Mouse (Mus musculus): ENCODE data around the gene Stk35. TPM values are rescaled to one million over a fixed set of nuclear protein-coding genes. Genes with fewer than 3 reads are reported as not detected.
"Not testable (repeated sequence)": the region's sequence is repeated elsewhere in the genome, so short reads cannot be mapped to it uniquely, and the experiment has no call there.

The Stk35 gene
- total RNA-seq, 2 experiments from 2014 or later: 6.3 to 12.3 TPM

DNA sequence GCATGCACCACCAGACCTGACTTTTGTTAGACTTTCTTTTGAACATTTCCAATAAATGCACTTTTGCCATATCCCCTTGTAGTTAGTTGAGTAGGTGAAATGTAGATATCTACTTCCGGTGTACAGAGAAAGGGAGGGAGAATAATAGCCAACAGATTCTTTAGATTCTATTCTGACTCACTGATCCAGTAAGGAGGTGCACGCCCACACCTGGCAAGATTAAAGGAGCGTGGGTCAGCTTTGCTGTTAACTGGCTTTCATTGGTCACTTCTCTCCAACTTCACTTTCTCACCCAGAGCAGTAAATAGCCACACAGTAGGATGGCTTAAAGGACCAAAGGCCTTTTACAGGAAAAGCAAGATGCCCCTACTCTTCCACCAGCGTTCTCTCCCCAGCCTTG lies 32.7 kb downstream of the Stk35 start:
- ATAC-seq (replicated peaks; ENCODE audit: low FRiP score, poor library complexity, severe bottlenecking): no peak

GRCm38 (mm10) chr2:129834221-129834620 lies 33.9 kb downstream of the Stk35 start:
- ATAC-seq (replicated peaks; ENCODE audit: low FRiP score, poor library complexity, severe bottlenecking): no peak

GRCm38 (mm10) chr2:129834881-129835280 lies 34.6 kb downstream of the Stk35 start:
- ATAC-seq (replicated peaks; ENCODE audit: low FRiP score, poor library complexity, severe bottlenecking): no peak

DNA sequence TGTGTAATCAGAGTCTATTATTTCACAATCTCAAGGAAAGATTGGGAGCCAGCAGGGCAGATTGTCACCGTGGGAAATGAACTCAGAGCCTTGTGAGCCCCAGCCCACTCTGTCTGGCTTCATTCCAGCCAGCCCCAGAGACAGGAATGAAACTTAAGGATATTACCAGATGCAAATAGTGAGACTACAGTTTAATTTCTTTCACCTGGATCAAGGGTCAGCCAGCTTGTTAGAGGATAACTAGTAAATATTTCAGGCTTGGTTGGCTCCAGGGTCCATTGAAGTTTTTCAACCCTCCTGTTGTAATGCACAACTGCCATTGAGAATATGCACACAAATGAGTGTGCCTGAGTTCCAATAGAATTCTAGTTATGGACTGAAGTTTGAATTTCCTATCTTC lies 36.6 kb downstream of the Stk35 start:
- ATAC-seq (replicated peaks; ENCODE audit: low FRiP score, poor library complexity, severe bottlenecking): no peak

DNA sequence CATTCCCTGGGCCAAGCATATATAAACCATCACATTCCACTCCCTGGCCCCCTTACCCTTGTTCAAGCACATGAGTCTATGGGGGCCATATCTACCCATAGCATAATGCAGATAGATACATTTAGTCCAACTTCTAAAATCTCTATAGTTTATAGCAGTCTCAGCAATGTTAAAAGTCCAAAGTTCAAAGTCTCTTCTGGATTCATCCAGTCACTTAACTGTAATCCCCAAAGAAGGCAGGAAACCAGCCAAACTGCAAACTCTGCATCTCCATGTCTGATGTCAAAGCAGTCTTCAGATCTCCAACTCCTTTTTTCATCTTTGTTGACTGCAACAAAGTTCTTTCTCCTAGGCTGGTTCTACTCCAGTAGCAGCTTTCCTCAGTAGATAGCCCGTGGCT lies 38.0 kb downstream of the Stk35 start:
- ATAC-seq (replicated peaks; ENCODE audit: low FRiP score, poor library complexity, severe bottlenecking): no peak

GRCm38 (mm10) chr2:129845826-129846225 lies 45.5 kb downstream of the Stk35 start:
- no peak for ATAC-seq (replicated peaks; ENCODE audit: low FRiP score, poor library complexity, severe bottlenecking)

DNA sequence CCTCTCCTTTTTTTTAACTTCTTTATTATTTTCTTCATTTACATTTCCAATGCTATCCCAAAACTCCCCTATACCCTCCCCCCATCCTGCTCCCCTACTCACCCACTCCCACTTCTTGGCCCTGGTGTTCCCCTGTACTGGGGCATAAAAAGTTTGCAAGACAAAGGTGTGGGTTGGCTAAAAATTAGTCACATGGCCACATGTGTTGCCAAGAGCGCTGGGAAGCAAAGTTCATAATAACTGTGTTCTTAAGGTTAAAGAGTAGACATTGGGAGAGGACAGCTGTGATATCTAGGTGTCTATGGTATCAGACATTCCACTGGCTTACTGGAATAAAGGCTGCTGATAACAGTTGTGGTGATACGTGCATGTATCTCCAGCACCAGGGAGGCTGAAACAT lies 46.2 kb downstream of the Stk35 start:
- ATAC-seq (replicated peaks; ENCODE audit: low FRiP score, poor library complexity, severe bottlenecking): no peak

- not testable (repeated sequence) for ATAC-seq (replicated peaks; ENCODE audit: low FRiP score, poor library complexity, severe bottlenecking)
Observed at GRCm38 (mm10) chr2:129849078-129849477, 48.8 kb downstream of the Stk35 start.

- no peak for ATAC-seq (replicated peaks; ENCODE audit: low FRiP score, poor library complexity, severe bottlenecking)
Observed at GRCm38 (mm10) chr2:129851512-129851911, 51.2 kb downstream of the Stk35 start.

GRCm38 (mm10) chr2:129863256-129863655 lies 62.9 kb downstream of the Stk35 start:
- ATAC-seq (replicated peaks; ENCODE audit: low FRiP score, poor library complexity, severe bottlenecking): no peak

GRCm38 (mm10) chr2:129864958-129865357 lies 64.6 kb downstream of the Stk35 start:
- no peak for ATAC-seq (replicated peaks; ENCODE audit: low FRiP score, poor library complexity, severe bottlenecking)

- ATAC-seq (replicated peaks; ENCODE audit: low FRiP score, poor library complexity, severe bottlenecking): no peak
Observed at GRCm38 (mm10) chr2:129869151-129869550, 68.8 kb downstream of the Stk35 start.

DNA sequence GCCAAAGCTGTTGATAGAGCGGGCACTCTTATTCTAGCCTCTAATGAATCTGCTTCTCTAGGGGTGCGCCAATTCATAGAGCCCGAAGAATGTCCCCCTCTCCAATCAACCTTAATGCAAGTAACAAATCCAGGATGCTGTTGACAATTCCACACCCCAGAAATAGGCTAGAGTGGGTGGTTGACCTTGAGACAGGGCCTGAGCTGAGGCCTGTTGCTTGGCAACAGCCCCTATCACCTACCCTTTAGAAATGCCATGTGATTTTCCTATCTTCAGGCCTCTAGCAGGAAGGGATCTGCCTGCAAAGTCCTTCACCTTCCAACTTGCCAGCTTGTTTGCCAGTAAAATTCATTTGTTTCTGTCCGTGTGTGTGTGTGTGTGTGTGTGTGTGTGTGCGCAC lies 70.9 kb downstream of the Stk35 start:
- ATAC-seq (replicated peaks; ENCODE audit: low FRiP score, poor library complexity, severe bottlenecking): no peak

DNA sequence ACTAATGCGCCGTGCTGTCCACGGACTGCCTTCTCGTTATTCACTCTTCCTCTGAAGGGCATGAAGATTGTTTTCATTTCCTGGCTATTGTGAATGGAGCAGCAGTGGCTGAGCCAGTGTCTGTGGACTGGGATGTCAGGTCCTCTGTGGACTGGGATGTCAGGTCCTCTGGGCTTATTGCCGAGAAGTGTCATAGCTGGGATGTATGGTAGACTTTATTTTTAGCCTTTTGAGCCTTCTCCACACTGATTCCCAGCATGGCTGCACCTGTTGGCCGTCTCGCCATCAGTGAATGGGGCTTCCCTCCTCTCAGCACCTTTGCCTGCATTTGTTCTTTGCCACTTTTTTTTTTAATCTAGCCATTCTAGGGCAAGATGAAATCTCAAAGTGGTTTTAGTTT lies 71.8 kb downstream of the Stk35 start:
- ATAC-seq (replicated peaks; ENCODE audit: low FRiP score, poor library complexity, severe bottlenecking): no peak

DNA sequence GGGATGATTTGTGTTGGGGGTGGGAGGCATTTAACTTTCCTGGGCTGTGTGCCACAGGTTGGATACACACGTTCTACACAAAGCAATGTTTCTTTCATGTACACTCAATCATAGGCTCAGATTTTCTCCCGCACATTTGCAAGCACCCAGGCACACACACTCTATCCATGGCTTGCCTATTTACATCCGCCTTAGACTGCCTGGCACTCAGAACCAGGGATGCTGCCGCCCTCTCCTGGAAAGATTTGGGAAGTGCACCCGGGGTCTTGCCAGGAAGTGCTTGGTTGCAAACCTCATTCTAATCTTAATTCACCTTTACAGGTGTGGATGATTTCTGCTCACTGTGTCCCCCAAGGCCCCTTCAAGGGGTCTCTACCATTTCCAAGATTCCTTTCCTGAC lies 73.2 kb downstream of the Stk35 start:
- ATAC-seq (replicated peaks; ENCODE audit: low FRiP score, poor library complexity, severe bottlenecking): peak; percentile 57; the same call in 1 of the 2 replicates

GRCm38 (mm10) chr2:129874084-129874483 lies 73.8 kb downstream of the Stk35 start:
- ATAC-seq (replicated peaks; ENCODE audit: low FRiP score, poor library complexity, severe bottlenecking): no peak

GRCm38 (mm10) chr2:129874509-129875095 lies 74.3 kb downstream of the Stk35 start:
- no peak for ATAC-seq (replicated peaks; ENCODE audit: low FRiP score, poor library complexity, severe bottlenecking)

- no peak for ATAC-seq (replicated peaks; ENCODE audit: low FRiP score, poor library complexity, severe bottlenecking)
Observed at GRCm38 (mm10) chr2:129876935-129877334, 76.6 kb downstream of the Stk35 start.

DNA sequence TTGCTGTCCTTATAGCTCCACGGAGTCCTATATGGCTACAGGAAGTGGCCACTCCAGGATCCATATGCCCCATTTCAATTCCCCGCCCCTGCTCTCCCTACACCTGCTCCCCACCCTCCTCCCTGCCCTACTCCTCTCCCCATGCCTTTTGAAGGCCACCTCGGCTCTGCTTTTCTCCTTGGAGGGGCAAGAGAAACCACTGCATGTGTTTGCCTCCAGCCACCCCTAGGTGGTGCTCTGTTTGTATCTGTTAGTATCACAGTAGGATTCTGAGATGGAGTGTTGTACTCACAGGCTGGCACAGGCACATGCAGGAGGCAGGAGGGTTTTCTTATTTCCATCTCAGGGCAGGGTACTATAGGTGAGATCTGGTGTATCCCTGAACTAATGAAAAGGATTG lies 79.5 kb downstream of the Stk35 start:
- no peak for ATAC-seq (replicated peaks; ENCODE audit: low FRiP score, poor library complexity, severe bottlenecking)

DNA sequence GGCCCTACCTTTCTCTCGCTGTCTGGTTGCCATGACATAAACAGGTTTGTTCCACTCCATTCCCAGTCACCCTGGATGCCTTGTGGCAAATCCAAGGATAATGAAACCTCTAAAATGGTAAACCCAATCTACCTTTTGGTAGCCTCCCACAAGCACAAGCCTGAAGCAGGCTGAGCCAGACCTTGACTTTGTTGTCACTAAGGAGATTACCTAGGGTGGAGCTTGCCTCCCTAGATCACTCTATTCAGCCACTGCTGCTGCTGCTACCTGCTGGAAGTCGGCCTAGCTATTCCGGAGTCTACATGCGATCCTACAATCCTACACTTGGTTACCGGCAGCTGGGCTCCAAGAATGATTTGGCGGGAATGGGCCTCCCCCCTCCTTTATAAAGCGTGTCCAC lies 79.9 kb downstream of the Stk35 start:
- no peak for ATAC-seq (replicated peaks; ENCODE audit: low FRiP score, poor library complexity, severe bottlenecking)

- no peak for ATAC-seq (replicated peaks; ENCODE audit: low FRiP score, poor library complexity, severe bottlenecking)
Observed at GRCm38 (mm10) chr2:129881886-129882285, 81.6 kb downstream of the Stk35 start.

All from erythroid progenitor cell, adult 5-6 weeks (primary cell).